Mouse (Mus musculus) layer of hippocampus, adult 2 months (tissue): ENCODE measurements around the gene Padi2. TPM values are rescaled to one million over a fixed set of nuclear protein-coding genes. Genes with fewer than 3 reads are reported as not detected.

Source experiments
- DNase-seq, 2 experiments: peaks; one replicate each; pipeline ENCODE4 v3.0.0; 2022; ENCODE audit warnings: low spot score in 2 of 2
- H3K27ac ChIP-seq: fragments of 200-600 bp; 2 replicates; pipeline ENCODE4 v1.8.1; 2022
- H3K4me3 ChIP-seq: fragments of 200-600 bp; 2 replicates; pipeline ENCODE4 v1.8.1; 2022; ENCODE audit warnings: mild to moderate bottlenecking
- CTCF ChIP-seq: fragments of 200-600 bp; conservative IDR thresholded peaks from 2 replicates; pipeline ENCODE4 v1.8.1; 2022; ENCODE audit warnings: antibody characterized with exemption, mild to moderate bottlenecking, moderate library complexity
- total RNA-seq, 2 experiments: library from RNA; stranded (reverse); gene quantifications; 2 replicates each; pipeline ENCODE4 v1.2.3; 2021

The Padi2 gene
- total RNA-seq, 2 experiments from 2014 or later = 20.2 to 26.5 TPM

DNA sequence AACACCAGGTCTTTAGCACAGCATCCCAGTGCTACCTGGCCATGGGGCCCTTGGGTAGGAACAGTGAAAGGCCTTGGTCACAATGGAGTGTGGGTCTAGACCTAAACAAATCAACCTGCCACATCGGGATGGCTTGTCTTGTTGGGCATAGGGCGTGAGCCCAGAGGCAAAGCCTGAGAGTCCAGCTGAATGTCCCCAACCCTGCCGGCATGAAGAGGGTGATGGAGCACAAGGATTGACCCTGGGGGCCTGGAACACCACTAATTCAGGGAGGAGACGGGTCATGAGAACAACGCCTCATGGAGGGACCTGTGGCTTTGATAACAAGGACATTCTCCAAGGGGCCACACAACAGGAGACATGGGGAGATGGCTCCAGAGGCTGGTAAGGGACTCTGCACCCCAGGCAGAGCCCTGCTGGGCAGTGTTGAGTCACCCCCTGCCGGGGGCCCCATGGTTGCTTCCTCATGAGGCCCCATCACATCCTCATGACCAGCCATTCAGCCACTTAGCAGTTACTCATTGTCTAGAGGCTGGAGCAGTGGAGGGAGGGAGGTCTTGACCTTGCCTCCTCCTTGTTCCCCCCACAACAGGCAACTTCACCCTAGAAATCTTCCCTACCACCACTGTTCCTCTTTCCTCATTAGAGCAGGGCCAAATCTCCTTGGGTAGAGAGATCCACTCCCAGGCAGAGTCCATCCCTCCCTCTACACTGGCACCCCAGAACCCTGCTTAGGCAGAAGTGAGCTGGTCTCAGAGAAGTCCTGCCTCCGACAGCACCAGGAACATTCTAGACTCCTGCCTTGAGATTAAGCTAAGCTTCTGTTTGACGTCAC, 34.1 kb upstream of the Padi2 start:
- TF ChIP-seq CTCF = no peak
- DNase-seq = no peak
- Histone ChIP-seq H3K4me3 (no peak overlapping the region), H3K27ac (no peak overlapping the region)

- no peak overlapping the region for H3K27ac ChIP-seq
- H3K4me3 ChIP-seq = no peak overlapping the region
- no peak for DNase-seq
- no peak for TF ChIP-seq CTCF
Measured at GRCm38 (mm10) chr4:140872686-140872992, 33.5 kb upstream of the Padi2 start.

GRCm38 (mm10) chr4:140873011-140873410, 33.1 kb upstream of the Padi2 start:
- no peak for TF ChIP-seq CTCF
- no peak for DNase-seq
- Histone ChIP-seq H3K4me3 (no peak overlapping the region), H3K27ac (no peak overlapping the region)

DNA sequence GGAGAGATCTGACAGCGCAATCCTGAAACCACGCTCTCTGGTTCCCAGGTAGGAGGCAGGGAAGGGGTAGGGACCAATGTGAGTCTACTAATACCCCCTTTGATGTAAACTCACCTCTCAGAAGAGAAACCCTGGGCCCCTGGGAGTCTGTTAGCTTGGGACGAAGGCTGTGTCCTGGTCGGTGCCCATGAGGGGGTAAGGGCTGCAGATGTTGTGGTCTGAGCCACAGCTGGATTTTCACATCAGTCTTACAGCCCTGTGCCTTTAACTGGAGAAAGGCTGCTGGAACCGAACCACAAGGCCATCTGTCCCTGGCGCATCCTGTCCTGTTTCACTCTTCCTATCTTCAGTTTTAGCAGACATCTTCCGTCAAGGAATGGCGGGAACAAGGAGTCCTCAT, 30.0 kb upstream of the Padi2 start:
- no peak for TF ChIP-seq CTCF
- no peak for DNase-seq
- H3K4me3 ChIP-seq = no peak overlapping the region
- no peak overlapping the region for H3K27ac ChIP-seq

GRCm38 (mm10) chr4:140876681-140877080, 29.5 kb upstream of the Padi2 start:
- no peak overlapping the region for H3K4me3 ChIP-seq
- no peak for TF ChIP-seq CTCF
- H3K27ac ChIP-seq = no peak overlapping the region
- DNase-seq = no peak

GRCm38 (mm10) chr4:140877441-140877840, 28.7 kb upstream of the Padi2 start:
- no peak overlapping the region for H3K27ac ChIP-seq
- H3K4me3 ChIP-seq = no peak overlapping the region
- no peak for TF ChIP-seq CTCF
- DNase-seq = no peak

DNA sequence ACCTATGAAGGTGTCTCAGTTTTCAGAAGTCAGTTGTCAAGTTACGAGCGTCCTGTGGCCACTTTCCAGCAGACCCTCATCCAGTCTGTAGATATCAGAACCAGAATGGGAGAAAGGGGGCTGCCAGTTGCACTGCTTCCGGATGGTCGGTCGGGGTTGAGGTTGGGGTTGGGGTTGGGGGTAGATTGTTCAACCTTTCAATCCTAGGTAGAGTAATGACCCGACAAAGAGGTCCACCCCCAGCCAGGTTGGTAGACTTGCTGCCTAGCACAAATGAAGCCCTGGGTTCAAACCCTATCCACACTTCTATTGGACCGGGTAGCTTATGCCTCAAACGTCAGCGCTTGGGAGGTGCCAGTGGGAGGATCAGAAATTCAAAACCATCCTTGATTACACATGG, 27.5 kb upstream of the Padi2 start:
- DNase-seq = no peak
- Histone ChIP-seq H3K27ac (no peak overlapping the region), H3K4me3 (no peak overlapping the region)
- TF ChIP-seq CTCF = no peak

- no peak overlapping the region for H3K27ac ChIP-seq
- TF ChIP-seq CTCF = no peak
- H3K4me3 ChIP-seq = no peak overlapping the region
- no peak for DNase-seq
Measured at GRCm38 (mm10) chr4:140879116-140879515, 27.0 kb upstream of the Padi2 start.

DNA sequence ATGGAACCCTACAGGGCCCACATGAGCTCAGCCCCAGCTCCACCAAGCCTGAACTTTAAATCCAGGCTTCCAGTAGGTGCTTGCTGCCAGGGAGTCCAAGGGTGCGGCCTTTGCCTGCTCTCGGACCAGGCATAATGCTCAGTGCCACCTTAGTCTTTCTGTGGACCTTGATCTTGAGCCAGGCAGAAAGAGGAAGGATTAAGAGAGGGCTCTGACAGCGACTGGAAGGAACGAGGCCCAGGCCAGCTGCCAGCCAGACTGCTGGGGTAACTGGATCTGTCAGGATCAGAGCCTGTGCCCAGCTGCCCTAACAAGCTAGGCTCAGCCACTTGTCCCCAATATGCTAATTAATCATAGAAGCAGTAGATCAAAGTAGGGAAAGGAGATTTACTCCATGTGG, 26.4 kb upstream of the Padi2 start:
- H3K4me3 ChIP-seq = no peak overlapping the region
- peak; percentile 14 to 22 for DNase-seq
- no peak for TF ChIP-seq CTCF
- H3K27ac ChIP-seq = no peak overlapping the region

DNA sequence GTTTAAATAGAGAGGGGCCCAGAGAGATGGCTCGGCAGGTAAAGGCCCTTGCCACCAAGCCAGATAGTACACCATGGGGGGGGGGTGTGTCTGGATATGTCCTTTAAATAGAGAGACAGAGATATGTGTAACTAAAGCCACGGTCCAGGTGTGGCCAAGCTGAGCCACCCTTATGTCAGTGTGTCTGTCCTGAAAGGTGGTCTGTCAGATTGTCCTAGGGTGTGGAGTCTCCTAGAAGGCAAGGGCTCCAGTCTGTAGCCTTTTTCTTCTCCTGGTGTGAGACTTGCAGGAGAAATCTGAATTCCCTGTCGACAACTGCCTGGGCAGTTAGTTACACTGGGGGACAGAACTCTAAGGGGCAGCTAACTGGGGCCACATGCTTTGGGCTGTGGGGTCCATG, 25.9 kb upstream of the Padi2 start:
- TF ChIP-seq CTCF = no peak
- Histone ChIP-seq H3K4me3 (no peak overlapping the region), H3K27ac (no peak overlapping the region)
- no peak for DNase-seq

- TF ChIP-seq CTCF = no peak
- no peak for DNase-seq
- H3K27ac ChIP-seq = no peak overlapping the region
Measured at GRCm38 (mm10) chr4:140881026-140881670, 25.0 kb upstream of the Padi2 start.

GRCm38 (mm10) chr4:140881771-140882170, 24.4 kb upstream of the Padi2 start:
- Histone ChIP-seq H3K27ac (no peak overlapping the region), H3K4me3 (no peak overlapping the region)
- no peak for DNase-seq
- TF ChIP-seq CTCF = no peak

More at GRCm38 (mm10) chr4:140881026-140881670, 25.0 kb upstream of the Padi2 start:
- no peak overlapping the region for H3K4me3 ChIP-seq

DNA sequence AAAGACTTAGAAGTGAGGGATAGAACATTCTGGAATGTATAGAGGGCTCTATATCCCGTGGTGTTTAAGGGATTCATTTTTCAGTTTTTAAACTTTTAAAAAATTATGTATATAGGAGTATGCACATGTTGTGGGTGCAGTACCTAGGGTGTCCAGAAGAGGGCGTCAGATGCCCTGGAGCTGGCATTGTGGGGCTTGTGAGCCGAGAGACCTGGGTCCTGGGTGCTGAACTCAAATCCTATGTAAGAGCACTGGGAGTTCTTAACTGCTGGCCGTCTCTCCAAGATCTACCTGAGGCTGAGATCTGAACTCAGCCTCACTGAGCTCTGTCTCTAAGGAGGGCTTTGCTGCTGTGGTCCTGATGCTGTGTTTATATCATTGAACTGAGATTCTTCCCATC, 23.8 kb upstream of the Padi2 start:
- no peak for DNase-seq
- H3K27ac ChIP-seq = no peak overlapping the region
- H3K4me3 ChIP-seq = no peak overlapping the region
- peak; percentile 53 for TF ChIP-seq CTCF

- Histone ChIP-seq H3K4me3 (no peak overlapping the region), H3K27ac (no peak overlapping the region)
- TF ChIP-seq CTCF = no peak
- no peak for DNase-seq
Measured at GRCm38 (mm10) chr4:140882981-140883380, 23.2 kb upstream of the Padi2 start.
